Mouse (Mus musculus): ENCODE measurements around the gene Rab40c. TPM values are rescaled to one million over a fixed set of nuclear protein-coding genes. Genes with fewer than 3 reads are reported as not detected.

Rab40c gene
- polyA plus RNA-seq, 1 experiment from 2014 or later, result 48.7 TPM

- Histone ChIP-seq H3K4me2 (no peak within 1 kb of the TSS), H3K27ac (no peak within 1 kb of the TSS), H3K36me3 (no peaks in the 10 kb centered on the region), H3K4me3 (no peak within 1 kb of the TSS), H3K9me3 (no peaks in the 10 kb centered on the region), H3K9ac (peak within 1 kb of the TSS; percentile 51; the same call in 1 of the 2 replicates), H3K27me3 (peaks cover 5% of the 10 kb centered on the region), H3K4me1 (replicated peaks) (peaks cover 28% of the 10 kb centered on the region)
- no peak for ATAC-seq (ENCODE audit: low FRiP score)
- 74% methylated on average over 5 of the region's 6 CpGs for WGBS
These were observed 25.0 kb upstream of the Rab40c start, which contains the start of the genes Pigq and Nhlrc4 for GRCm38 (mm10) chr17:25944366-25945163. Gene Pigq, minus strand, starts transcription at chr17:25944936. Gene Nhlrc4, minus strand, starts transcription at chr17:25944961.

DNA sequence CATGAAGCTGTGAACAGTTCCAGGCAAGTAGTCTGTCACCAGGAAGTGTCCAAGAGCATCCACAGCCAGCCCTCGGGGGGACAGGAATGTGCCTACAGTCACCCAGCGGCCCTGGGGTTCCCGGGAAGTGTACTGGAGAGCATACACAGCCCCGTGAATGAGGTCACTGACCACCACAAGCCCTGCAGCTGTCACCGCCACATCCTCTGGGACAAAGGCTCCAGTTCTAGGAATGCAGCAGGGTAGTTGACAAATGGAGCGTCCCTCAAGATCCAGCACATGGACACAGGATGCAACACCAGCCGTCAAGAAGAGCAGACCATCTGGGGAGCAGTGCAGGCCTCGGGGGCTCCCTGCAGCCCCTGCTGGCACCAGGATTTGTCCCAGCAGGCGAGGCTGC, 24.2 kb upstream of the Rab40c start:
- H3K4me3 ChIP-seq, result no peak overlapping the region
- no peak overlapping the region for H3K27ac ChIP-seq
- 76% methylated on average over 9 of the region's 9 CpGs for WGBS
- H3K9ac ChIP-seq, result no peak overlapping the region
- peaks cover 28% of the 10 kb centered on the region for H3K4me1 ChIP-seq (replicated peaks)
- ATAC-seq (ENCODE audit: low FRiP score), result no peak
- H3K4me2 ChIP-seq, result no peak overlapping the region
- H3K9me3 ChIP-seq, result no peaks in the 10 kb centered on the region
- peaks cover 3% of the 10 kb centered on the region; the same call in 1 of the 2 replicates for H3K27me3 ChIP-seq
- peaks cover 4% of the 10 kb centered on the region for H3K36me3 ChIP-seq

GRCm38 (mm10) chr17:25943221-25943620, 23.7 kb upstream of the Rab40c start:
- no peaks in the 10 kb centered on the region for H3K9me3 ChIP-seq
- H3K4me3 ChIP-seq, result no peak overlapping the region
- H3K27ac ChIP-seq, result no peak overlapping the region
- peaks cover 5% of the 10 kb centered on the region for H3K36me3 ChIP-seq
- no peak for ATAC-seq (ENCODE audit: low FRiP score)
- no peak overlapping the region for H3K9ac ChIP-seq
- 86% methylated on average over 3 of the region's 3 CpGs for WGBS
- H3K27me3 ChIP-seq, result peaks cover 3% of the 10 kb centered on the region; the same call in 1 of the 2 replicates
- H3K4me2 ChIP-seq, result no peak overlapping the region
- peaks cover 28% of the 10 kb centered on the region for H3K4me1 ChIP-seq (replicated peaks)

DNA sequence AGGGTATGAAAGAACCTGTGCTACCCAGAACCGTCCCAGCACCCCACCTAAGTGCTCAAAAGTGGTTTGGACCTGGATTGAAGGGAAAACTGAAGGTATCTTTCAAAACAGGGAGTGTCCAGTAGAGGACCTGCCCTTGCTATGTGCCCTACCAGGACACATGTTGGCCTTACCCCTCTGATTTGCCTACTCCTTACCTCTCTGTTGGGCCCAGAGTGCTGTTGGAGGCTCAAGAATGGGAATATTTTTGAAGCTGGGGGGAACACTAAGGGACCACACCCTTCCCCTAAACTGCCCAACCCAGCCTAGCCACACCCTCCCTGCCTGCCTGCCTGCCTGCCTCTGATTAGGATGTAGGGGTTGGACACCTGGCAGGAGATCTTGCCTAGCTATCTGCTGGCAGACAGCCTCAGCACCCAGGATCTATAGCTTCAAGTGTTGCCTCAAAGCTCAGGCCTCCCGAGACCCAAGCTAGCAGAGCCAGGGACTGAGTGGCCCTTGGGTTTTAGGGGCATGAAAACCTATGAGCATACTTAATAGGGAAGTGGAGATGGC, 23.1 kb upstream of the Rab40c start:
- WGBS, result 83% methylated on average over 2 of the region's 2 CpGs
- no peaks in the 10 kb centered on the region for H3K9me3 ChIP-seq
- H3K27me3 ChIP-seq, result peaks cover 3% of the 10 kb centered on the region; the same call in 1 of the 2 replicates
- no peak for ATAC-seq (ENCODE audit: low FRiP score)
- no peak overlapping the region for H3K4me3 ChIP-seq
- 0 out of 2 replicates have a peak overlapping the region, but pooled peaks have one; percentile 87 for H3K27ac ChIP-seq
- peaks cover 5% of the 10 kb centered on the region for H3K36me3 ChIP-seq
- no peak overlapping the region for H3K4me2 ChIP-seq
- H3K4me1 ChIP-seq (replicated peaks), result peaks cover 28% of the 10 kb centered on the region
- H3K9ac ChIP-seq, result no peak overlapping the region

DNA sequence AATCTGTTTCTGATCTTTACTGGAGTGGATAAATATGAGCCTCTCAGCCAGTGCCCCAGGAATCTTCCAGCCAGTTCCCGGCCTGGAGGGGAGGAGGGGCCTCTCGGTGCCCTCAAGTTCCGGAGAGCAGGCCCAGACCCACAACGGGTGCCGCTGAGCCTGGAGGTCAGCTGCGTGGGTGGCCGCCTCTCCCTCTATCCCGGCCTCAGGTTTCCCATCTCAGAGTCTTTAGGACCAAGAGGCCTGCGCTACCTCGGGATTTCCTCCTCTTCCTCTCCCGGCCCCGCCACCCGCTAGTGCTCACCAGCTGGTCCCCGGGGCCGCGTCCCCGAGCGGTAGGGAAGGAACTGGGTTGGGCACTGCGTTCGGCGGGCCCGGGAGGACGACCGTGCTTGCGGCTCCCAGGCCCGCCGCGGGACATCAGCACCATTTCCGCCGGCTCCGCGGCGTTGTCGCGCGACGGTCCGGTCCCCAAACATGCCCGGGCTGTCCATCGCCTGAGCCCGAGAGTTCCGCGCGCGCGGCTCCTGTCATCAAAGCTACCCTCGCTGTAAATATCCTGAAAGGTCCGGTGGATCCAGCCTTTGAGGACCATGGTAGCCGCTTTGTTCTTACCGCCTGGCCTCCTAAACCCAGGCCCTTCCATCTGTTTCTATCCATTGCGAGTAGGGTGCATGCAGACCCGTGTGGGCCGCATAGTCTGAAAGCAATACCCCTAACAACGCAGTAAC, 22.1 kb upstream of the Rab40c start:
- H3K36me3 ChIP-seq, result peaks cover 15% of the 10 kb centered on the region
- peak overlapping the region; percentile 87 for H3K27ac ChIP-seq
- peak overlapping the region; percentile 79 for H3K4me2 ChIP-seq
- peak; percentile 67 for ATAC-seq (ENCODE audit: low FRiP score)
- peaks cover 3% of the 10 kb centered on the region; the same call in 1 of the 2 replicates for H3K27me3 ChIP-seq
- 3% methylated on average over 54 of the region's 54 CpGs for WGBS
- H3K9me3 ChIP-seq, result no peaks in the 10 kb centered on the region
- peak overlapping the region; percentile 96 for H3K9ac ChIP-seq
- peaks cover 28% of the 10 kb centered on the region for H3K4me1 ChIP-seq (replicated peaks)
- peak overlapping the region; percentile 83 for H3K4me3 ChIP-seq

DNA sequence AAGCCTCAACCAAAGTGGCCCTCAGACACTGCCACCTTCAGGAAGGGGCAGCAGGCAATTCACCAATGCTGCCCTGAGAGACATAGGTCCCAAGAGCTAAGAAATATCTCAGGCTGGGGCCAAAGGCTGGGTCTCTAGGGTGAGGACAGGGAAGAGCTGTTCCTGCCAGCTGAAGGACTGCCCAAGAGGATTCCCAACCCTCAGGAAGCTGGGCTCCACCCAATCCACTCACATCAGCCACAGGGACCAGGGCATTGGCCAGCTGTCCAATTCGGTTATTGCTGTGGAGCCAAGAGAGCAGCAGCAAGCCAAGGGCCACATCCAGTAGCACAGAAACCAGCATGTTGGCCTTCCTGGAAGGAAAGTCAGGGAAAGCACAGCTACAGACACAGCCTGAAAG, 15.0 kb upstream of the Rab40c start:
- 100% methylated on average over 1 of the region's 1 CpGs for WGBS
- Histone ChIP-seq H3K36me3 (peaks cover 83% of the 10 kb centered on the region), H3K9ac (no peak overlapping the region), H3K27me3 (no peaks in the 10 kb centered on the region), H3K9me3 (no peaks in the 10 kb centered on the region), H3K4me2 (no peak overlapping the region), H3K27ac (no peak overlapping the region), H3K4me3 (no peak overlapping the region), H3K4me1 (replicated peaks) (no peaks in the 10 kb centered on the region)
- no peak for ATAC-seq (ENCODE audit: low FRiP score)

DNA sequence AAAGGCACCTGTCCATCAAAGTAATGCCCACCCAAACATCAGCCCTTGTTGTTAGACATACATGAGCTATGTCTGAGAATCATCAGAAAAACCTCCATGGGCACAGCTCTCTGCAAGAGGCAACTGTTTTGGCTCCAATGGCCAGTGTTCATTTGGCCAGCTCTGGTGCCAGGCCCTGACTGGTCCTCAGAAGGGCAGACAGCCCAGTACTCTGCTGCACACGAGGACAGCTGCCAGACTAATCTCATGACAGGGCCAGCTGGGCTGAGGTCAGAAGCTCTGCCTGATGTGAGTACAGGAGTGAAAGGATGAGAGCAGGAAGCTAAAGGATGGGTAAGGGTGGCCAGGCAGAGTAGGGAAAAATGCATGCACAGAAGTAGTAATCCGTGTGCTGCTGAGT, 5.8 kb upstream of the Rab40c start:
- Histone ChIP-seq H3K36me3 (peaks cover 44% of the 10 kb centered on the region), H3K9me3 (no peaks in the 10 kb centered on the region), H3K4me1 (replicated peaks) (peaks cover 7% of the 10 kb centered on the region), H3K4me3 (no peak overlapping the region), H3K4me2 (no peak overlapping the region), H3K27me3 (no peaks in the 10 kb centered on the region), H3K9ac (no peak overlapping the region), H3K27ac (no peak overlapping the region)
- ATAC-seq (ENCODE audit: low FRiP score), result no peak
- WGBS, result 75% methylated on average over 2 of the region's 2 CpGs

- Histone ChIP-seq H3K4me3 (no peak overlapping the region), H3K4me2 (no peak overlapping the region), H3K36me3 (peaks cover 17% of the 10 kb centered on the region), H3K9me3 (no peaks in the 10 kb centered on the region), H3K27ac (no peak overlapping the region), H3K9ac (no peak overlapping the region), H3K27me3 (no peaks in the 10 kb centered on the region), H3K4me1 (replicated peaks) (peaks cover 28% of the 10 kb centered on the region)
- WGBS, result 82% methylated on average over 5 of the region's 5 CpGs
- no peak for ATAC-seq (ENCODE audit: low FRiP score)
These were observed 2.6 kb upstream of the Rab40c start for GRCm38 (mm10) chr17:25922120-25922519.

GRCm38 (mm10) chr17:25919786-25920642, 487 bp upstream of the Rab40c start:
- WGBS, result under 1% methylated on average over 33 of the region's 40 CpGs
- Histone ChIP-seq H3K4me2 (peak overlapping the region; percentile 68), H3K27me3 (no peaks in the 10 kb centered on the region), H3K36me3 (peaks cover 9% of the 10 kb centered on the region; the same call in 1 of the 2 replicates), H3K27ac (peak overlapping the region; percentile 97), H3K9me3 (no peaks in the 10 kb centered on the region), H3K4me1 (replicated peaks) (peaks cover 39% of the 10 kb centered on the region), H3K4me3 (peak overlapping the region; percentile 98), H3K9ac (peak overlapping the region; percentile 94)
- ATAC-seq (ENCODE audit: low FRiP score), result peak; percentile 99

- Histone ChIP-seq H3K9ac (peak overlapping the region; percentile 94), H3K4me2 (peak overlapping the region; percentile 87), H3K27me3 (no peaks in the 10 kb centered on the region), H3K27ac (no peak overlapping the region), H3K4me1 (replicated peaks) (peaks cover 45% of the 10 kb centered on the region), H3K9me3 (no peaks in the 10 kb centered on the region), H3K4me3 (peak overlapping the region; percentile 98), H3K36me3 (peaks cover 9% of the 10 kb centered on the region; the same call in 1 of the 2 replicates)
- WGBS, result 80% methylated on average over 9 of the region's 9 CpGs
- no peak for ATAC-seq (ENCODE audit: low FRiP score)
These were observed 1.3 kb downstream of the Rab40c start for GRCm38 (mm10) chr17:25918037-25918750.
